Mouse (Mus musculus): ENCODE data around the gene 1700020L24Rik.

Gene 1700020L24Rik

GRCm38 (mm10) chr11:83409087-83409754 lies 28.3 kb upstream of the 1700020L24Rik start, which contains the start of gene Rasl10b:
Rasl10b (plus strand) TSS chr11:83409137.
- Histone ChIP-seq H3K36me3 (ENCODE audit: insufficient read depth, low read length) (peaks cover 4% of the 10 kb centered on the region), H3K27me3 (ENCODE audit: insufficient read depth, low read length) (peaks cover 71% of the 10 kb centered on the region), H3K4me1 (replicated peaks; ENCODE audit: low read depth, low read length) (peaks cover 35% of the 10 kb centered on the region), H3K9me3 (ENCODE audit: low read length) (no peaks in the 10 kb centered on the region), H3K4me3 (replicated peaks; ENCODE audit: low read length) (peak within 1 kb of the TSS; percentile 80)
- TF ChIP-seq NANOG (IDR thresholded peaks at IDR 0.05; ENCODE audit: borderline replicate concordance, low read length) (no peak), CTCF (conservative IDR thresholded peaks at IDR 0.05; ENCODE audit: low read length) (no peak), POU5F1 (IDR thresholded peaks at IDR 0.05; ENCODE audit: borderline replicate concordance, low read length) (no peak)

DNA sequence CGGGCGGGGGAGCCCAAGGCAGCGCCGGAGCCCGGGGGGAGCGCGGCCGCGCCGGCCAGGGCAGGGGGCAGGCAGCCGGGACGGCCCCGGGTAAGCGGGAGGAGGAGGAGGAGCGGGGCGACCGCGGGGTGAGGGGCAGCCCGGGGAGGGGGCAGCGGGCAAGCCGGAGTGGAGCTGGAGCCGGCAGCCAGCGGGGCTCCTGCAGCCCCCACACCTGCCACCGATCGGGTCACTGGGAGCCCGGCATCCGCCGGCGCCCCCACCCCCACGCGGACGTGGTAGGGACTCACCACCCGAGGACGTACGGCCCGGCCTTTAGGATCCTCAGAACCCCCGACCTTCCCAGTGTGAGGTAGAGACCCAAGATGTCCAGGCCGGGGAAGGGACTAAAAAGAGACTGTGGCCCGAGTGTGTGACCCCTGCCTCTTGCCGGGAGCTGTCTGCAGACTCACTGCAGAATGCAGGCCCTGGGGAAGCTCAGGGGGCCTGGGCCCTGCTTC lies 27.6 kb upstream of the 1700020L24Rik start:
- no peaks in the 10 kb centered on the region for H3K9me3 ChIP-seq (ENCODE audit: low read length)
- TF ChIP-seq POU5F1 (IDR thresholded peaks at IDR 0.05; ENCODE audit: borderline replicate concordance, low read length) (no peak), CTCF (conservative IDR thresholded peaks at IDR 0.05; ENCODE audit: low read length) (no peak), NANOG (IDR thresholded peaks at IDR 0.05; ENCODE audit: borderline replicate concordance, low read length) (no peak)
- peaks cover 30% of the 10 kb centered on the region for H3K4me1 ChIP-seq (replicated peaks; ENCODE audit: low read depth, low read length)
- H3K4me3 ChIP-seq (replicated peaks; ENCODE audit: low read length), result peak overlapping the region; percentile 80
- peaks cover 75% of the 10 kb centered on the region for H3K27me3 ChIP-seq (ENCODE audit: insufficient read depth, low read length)
- no peaks in the 10 kb centered on the region for H3K36me3 ChIP-seq (ENCODE audit: insufficient read depth, low read length)

DNA sequence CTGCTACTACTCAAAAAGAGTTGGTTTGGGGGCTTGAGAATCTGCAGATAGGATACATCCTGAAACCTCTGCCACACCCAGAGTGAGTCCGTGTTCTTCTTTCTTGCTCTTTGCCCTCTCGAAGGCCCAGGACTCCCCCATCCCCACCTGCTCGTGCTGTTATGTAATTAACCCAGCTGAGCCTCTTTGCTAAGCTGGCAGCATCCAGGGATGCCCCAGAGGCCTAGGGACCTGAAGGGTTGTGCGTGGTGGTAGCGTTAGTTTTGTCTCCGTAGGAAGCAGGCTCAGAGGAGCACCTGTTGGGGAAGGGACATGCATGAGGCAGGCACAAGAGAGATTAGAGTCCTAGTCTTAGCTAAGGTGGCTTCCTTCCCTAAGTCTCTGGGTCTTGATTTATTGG lies 27.0 kb upstream of the 1700020L24Rik start:
- Histone ChIP-seq H3K27me3 (ENCODE audit: insufficient read depth, low read length) (peaks cover 77% of the 10 kb centered on the region), H3K36me3 (ENCODE audit: insufficient read depth, low read length) (no peaks in the 10 kb centered on the region), H3K4me1 (replicated peaks; ENCODE audit: low read depth, low read length) (peaks cover 27% of the 10 kb centered on the region), H3K9me3 (ENCODE audit: low read length) (no peaks in the 10 kb centered on the region), H3K4me3 (replicated peaks; ENCODE audit: low read length) (0 out of 2 replicates have a peak overlapping the region, but pooled peaks have one; percentile 80)
- TF ChIP-seq POU5F1 (IDR thresholded peaks at IDR 0.05; ENCODE audit: borderline replicate concordance, low read length) (no peak), NANOG (IDR thresholded peaks at IDR 0.05; ENCODE audit: borderline replicate concordance, low read length) (no peak), CTCF (conservative IDR thresholded peaks at IDR 0.05; ENCODE audit: low read length) (no peak)

- Histone ChIP-seq H3K4me3 (replicated peaks; ENCODE audit: low read length) (no peak overlapping the region), H3K4me1 (replicated peaks; ENCODE audit: low read depth, low read length) (peaks cover 21% of the 10 kb centered on the region), H3K36me3 (ENCODE audit: insufficient read depth, low read length) (no peaks in the 10 kb centered on the region), H3K9me3 (ENCODE audit: low read length) (no peaks in the 10 kb centered on the region), H3K27me3 (ENCODE audit: insufficient read depth, low read length) (peaks cover 87% of the 10 kb centered on the region)
- no peak for TF ChIP-seq POU5F1 (IDR thresholded peaks at IDR 0.05; ENCODE audit: borderline replicate concordance, low read length)
- no peak for TF ChIP-seq CTCF (conservative IDR thresholded peaks at IDR 0.05; ENCODE audit: low read length)
- TF ChIP-seq NANOG (IDR thresholded peaks at IDR 0.05; ENCODE audit: borderline replicate concordance, low read length), result no peak
Measured at GRCm38 (mm10) chr11:83417080-83417479, 20.4 kb upstream of the 1700020L24Rik start.

GRCm38 (mm10) chr11:83417708-83418107 lies 19.8 kb upstream of the 1700020L24Rik start:
- no peak for TF ChIP-seq CTCF (conservative IDR thresholded peaks at IDR 0.05; ENCODE audit: low read length)
- TF ChIP-seq POU5F1 (IDR thresholded peaks at IDR 0.05; ENCODE audit: borderline replicate concordance, low read length), result no peak
- TF ChIP-seq NANOG (IDR thresholded peaks at IDR 0.05; ENCODE audit: borderline replicate concordance, low read length), result no peak
- Histone ChIP-seq H3K9me3 (ENCODE audit: low read length) (no peaks in the 10 kb centered on the region), H3K36me3 (ENCODE audit: insufficient read depth, low read length) (no peaks in the 10 kb centered on the region), H3K4me1 (replicated peaks; ENCODE audit: low read depth, low read length) (peaks cover 16% of the 10 kb centered on the region), H3K27me3 (ENCODE audit: insufficient read depth, low read length) (peaks cover 87% of the 10 kb centered on the region), H3K4me3 (replicated peaks; ENCODE audit: low read length) (no peak overlapping the region)

DNA sequence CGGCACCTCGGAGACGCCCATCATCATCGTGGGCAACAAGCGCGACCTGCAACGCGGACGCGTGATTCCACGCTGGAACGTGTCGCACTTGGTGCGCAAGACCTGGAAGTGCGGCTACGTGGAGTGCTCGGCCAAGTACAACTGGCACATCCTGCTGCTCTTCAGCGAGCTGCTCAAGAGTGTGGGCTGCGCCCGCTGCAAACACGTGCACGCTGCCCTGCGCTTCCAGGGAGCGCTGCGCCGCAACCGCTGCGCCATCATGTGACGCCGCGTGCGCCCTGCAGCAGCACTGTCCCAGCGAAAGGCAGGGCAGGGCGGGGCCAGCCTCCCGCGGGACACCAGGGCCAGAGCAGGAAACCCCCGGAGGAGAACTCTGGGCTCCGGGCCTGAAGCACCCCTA lies 18.9 kb upstream of the 1700020L24Rik start:
- H3K4me1 ChIP-seq (replicated peaks; ENCODE audit: low read depth, low read length), result peaks cover 16% of the 10 kb centered on the region
- peak overlapping the region; percentile 75 for H3K4me3 ChIP-seq (replicated peaks; ENCODE audit: low read length)
- H3K9me3 ChIP-seq (ENCODE audit: low read length), result no peaks in the 10 kb centered on the region
- H3K27me3 ChIP-seq (ENCODE audit: insufficient read depth, low read length), result peaks cover 85% of the 10 kb centered on the region
- H3K36me3 ChIP-seq (ENCODE audit: insufficient read depth, low read length), result no peaks in the 10 kb centered on the region
- TF ChIP-seq CTCF (conservative IDR thresholded peaks at IDR 0.05; ENCODE audit: low read length), result no peak
- TF ChIP-seq POU5F1 (IDR thresholded peaks at IDR 0.05; ENCODE audit: borderline replicate concordance, low read length), result no peak
- TF ChIP-seq NANOG (IDR thresholded peaks at IDR 0.05; ENCODE audit: borderline replicate concordance, low read length), result no peak

- TF ChIP-seq NANOG (IDR thresholded peaks at IDR 0.05; ENCODE audit: borderline replicate concordance, low read length) (no peak), CTCF (conservative IDR thresholded peaks at IDR 0.05; ENCODE audit: low read length) (no peak; the same call in 1 of the 2 replicates), POU5F1 (IDR thresholded peaks at IDR 0.05; ENCODE audit: borderline replicate concordance, low read length) (no peak)
- no peaks in the 10 kb centered on the region for H3K9me3 ChIP-seq (ENCODE audit: low read length)
Measured at GRCm38 (mm10) chr11:83420338-83420737, 17.1 kb upstream of the 1700020L24Rik start.

GRCm38 (mm10) chr11:83421305-83421704 lies 16.2 kb upstream of the 1700020L24Rik start:
- H3K36me3 ChIP-seq (ENCODE audit: insufficient read depth, low read length), result no peaks in the 10 kb centered on the region
- peaks cover 21% of the 10 kb centered on the region for H3K4me1 ChIP-seq (replicated peaks; ENCODE audit: low read depth, low read length)
- H3K9me3 ChIP-seq (ENCODE audit: low read length), result no peaks in the 10 kb centered on the region
- TF ChIP-seq CTCF (conservative IDR thresholded peaks at IDR 0.05; ENCODE audit: low read length) (no peak), POU5F1 (IDR thresholded peaks at IDR 0.05; ENCODE audit: borderline replicate concordance, low read length) (no peak), NANOG (IDR thresholded peaks at IDR 0.05; ENCODE audit: borderline replicate concordance, low read length) (no peak)
- H3K27me3 ChIP-seq (ENCODE audit: insufficient read depth, low read length), result peaks cover 87% of the 10 kb centered on the region
- H3K4me3 ChIP-seq (replicated peaks; ENCODE audit: low read length), result no peak overlapping the region

More at GRCm38 (mm10) chr11:83420338-83420737, 17.1 kb upstream of the 1700020L24Rik start:
- Histone ChIP-seq H3K4me1 (replicated peaks; ENCODE audit: low read depth, low read length) (peaks cover 18% of the 10 kb centered on the region), H3K36me3 (ENCODE audit: insufficient read depth, low read length) (no peaks in the 10 kb centered on the region), H3K27me3 (ENCODE audit: insufficient read depth, low read length) (peaks cover 88% of the 10 kb centered on the region), H3K4me3 (replicated peaks; ENCODE audit: low read length) (no peak overlapping the region)

Data from E14TG2a.4 (cell line).